Mouse (Mus musculus) induced T-regulatory cell, adult 2 months (primary cell): ENCODE measurements around the gene Zbtb20.
A peak's percentile ranks its signal among the peaks of the same experiment; 100 is the strongest.

Experiments used
- DNase-seq: peaks from one replicate; pipeline ENCODE4 v3.0.0-alpha.2; 2012; ENCODE audit warnings: low read depth

Gene Zbtb20

DNA sequence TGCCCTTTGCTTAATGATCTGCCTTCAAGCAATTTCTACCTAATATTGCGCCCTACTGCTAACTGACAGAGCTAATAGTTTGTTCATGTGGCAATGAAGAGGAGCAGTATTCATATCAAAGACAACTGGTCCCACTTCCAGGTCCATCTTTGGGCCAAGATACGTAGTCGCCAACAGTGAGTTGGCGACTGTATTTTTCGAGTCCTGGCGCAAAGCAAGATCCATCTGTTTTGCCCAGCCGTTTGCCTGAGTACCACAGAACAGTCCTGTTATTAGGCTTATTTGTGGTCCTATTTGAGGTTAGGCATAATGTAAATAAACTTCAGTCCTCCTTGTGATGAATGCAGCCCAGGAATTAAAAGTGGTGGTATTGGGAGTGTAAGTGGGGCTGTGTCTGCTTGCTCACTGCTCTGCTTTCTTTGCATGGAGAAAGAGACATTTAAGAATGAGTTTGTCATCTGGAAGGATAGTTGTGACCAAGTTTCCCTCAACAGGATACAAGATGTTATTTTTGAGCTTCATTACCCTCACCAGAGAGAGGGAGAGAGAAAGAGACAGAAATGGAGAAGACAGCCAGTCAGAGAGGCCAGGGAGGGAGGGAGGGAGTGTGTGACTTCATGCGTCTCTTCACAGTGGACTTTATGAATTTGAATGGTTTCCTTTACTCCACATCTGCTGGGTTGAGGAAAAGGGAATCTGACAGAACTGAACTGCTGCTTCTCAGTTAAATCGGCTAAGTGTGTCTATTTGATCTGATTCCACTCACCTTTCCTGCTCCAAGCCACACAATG, 315.6 kb downstream of the Zbtb20 start:
- DNase-seq, result no peak

DNA sequence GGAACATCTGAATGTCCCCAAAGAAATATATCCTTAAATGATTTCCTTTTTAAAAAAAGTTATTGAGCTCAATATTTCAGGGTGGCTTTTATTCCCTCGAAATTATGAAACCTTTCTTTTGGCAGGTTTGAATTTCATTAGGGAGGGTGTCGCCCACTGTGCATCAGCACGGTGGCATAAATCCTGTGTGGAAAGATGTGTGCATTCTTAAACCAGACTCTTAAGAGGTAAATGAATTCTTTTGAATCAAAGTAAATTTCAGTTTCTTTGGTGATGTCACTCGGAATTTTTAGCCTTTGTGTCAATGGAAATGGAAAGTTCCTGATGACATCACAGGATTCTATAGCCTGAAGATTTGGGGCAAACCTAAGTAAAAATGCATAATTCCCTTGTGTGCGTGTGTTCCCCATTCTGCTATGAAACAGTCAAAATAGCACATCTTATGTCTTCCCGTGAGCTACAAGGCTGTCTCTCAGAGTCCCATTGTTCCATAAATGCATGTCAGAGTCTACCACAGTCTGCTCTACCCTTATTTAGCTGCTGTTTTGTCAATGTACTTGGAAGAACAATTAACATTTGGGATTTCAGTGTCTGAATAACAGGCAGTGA, 318.1 kb downstream of the Zbtb20 start:
- DNase-seq, result no peak

DNA sequence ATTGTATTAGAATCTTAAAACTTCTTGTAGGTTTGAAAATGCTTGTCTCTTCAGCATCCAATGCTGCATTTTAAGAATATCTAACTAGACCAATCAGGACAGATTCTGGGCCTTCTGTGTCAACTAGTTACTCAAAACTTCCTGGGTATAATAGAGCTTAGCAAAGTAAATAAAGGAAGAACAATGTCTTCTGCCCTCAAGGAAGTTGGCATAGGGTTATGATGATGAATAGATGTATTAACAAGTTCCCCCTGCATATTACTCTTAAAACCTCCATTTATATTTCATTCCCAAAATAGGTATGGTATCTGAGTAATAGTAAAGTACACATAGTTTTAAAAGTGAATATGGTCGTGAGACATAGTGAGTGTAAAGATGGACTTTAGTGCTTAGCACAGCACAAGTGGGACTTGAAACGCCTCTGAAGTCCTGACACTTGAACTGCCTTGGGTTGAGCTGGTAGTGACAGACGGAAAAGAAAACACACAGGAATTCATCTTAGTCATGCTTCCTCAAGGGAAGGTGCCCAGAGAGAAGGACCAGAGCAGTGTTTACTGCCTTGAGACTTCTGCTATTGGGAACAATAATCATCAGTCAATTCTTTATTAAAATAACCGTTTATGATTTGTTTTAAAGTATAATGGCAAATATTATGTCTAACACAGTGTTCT, 341.8 kb downstream of the Zbtb20 start:
- DNase-seq, result no peak

DNA sequence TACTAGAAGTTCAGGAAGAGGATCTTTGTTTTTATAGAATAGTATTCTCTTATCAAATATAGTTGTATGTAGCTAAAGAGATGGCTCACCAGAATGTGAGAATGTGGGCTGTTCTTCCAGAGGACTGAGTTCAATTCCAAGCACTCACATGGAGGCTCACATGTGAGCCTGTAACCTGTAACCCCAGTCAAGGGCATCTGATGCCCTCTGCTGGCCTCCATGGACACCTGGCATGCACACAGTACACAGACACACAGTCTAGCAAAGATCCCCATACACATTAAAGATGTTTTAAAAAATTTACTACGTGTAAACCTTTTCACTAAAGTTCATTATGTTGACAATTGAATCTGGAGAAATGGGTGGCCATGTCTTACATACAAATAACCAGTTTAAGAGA, 343.7 kb downstream of the Zbtb20 start:
- DNase-seq, result no peak

DNA sequence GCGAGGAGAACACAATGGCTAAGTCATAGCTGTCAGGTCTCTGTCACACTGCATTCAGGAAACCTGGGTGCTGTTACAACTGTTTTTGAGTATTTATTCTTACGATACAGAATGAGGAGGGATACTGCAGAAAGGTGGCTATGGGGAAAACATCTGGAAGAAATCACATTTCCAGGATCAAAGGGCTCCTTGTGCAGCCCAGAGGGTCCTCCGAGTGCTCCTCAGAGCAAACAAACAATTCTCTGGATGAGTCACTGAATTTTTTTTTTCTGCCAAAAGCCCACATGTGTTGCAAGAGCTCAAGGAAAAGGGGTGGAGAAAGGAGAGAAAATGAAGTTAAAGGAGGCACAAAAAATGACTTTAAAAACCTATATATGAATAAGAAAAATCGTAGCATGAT, 345.6 kb downstream of the Zbtb20 start:
- DNase-seq, result no peak

DNA sequence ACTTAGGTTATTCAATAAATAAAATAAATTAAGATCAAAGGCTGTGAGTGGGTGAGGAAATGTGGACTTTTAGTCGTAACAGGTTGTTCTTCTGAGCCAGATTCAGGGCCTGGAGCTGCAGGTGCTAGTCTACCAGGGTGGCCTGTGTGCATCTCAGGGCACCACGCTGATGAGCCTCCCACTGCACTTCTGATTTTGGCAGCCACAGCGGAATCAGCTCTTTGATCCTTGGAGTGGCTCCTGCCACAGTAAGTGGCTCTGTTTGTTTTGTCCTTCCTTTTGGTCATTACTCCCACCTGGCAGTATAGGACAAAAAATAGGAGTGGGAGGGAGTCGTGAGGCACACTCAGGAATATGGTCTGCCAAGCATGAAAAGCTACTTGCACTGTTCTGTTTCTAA, 354.6 kb downstream of the Zbtb20 start:
- no peak for DNase-seq

DNA sequence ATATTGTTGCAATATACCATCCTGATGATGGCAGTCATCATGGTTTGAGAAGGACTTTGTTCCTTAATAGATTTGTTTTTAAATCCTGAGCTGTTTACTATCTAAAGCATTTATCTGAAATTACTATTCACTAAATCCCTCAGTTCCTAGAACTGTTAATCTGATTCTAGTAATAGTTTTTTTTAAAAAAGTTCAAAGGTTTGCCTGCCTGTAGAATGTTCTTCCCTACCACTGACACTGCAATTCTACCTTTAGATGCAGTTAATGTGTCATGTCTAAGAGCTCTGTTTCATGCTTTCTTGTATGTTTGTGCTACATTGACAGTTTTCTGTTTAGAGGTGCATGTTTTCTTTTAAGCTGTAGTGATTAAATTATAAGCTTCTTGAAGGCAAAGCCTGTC, 358.6 kb downstream of the Zbtb20 start:
- no peak for DNase-seq

DNA sequence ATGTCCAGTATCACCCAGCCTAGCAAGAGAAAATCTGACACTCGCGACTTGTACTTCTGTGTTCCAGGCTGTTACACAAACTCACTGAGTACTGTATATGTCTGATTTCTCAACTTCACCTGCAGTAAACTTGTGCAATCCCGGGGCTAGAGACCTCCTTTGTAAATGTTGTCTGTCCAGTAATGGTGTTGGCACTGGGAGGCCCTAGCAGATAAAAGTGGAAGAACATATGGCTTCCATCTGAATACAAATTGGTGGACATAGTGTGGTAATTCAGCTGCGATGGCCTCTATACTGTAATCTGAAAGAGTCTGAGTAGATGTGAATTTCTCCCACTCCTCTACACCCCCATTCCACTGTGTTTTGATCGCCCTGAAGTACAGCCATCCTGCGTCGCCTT, 359.6 kb downstream of the Zbtb20 start:
- no peak for DNase-seq

DNA sequence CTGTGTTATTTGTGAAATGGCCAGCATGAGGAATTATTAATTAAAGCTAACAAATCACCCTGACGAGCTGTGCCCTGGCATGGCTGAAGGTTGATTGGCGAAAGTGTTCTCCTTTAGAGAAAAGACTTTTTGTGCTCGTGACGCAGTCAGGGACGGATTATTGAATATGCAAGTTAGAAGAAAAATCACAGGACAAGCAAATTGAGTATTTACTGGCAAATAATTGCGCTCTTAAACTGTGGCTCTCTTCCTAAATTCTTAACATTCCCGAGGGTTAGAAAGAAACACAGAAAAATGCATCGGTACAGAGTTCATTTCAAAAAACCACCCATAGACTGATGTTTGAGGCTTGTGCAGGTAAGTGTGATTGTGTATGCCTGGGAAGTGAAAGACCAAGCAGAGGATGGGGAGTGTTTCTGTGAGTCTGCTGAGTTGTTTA, 360.1 kb downstream of the Zbtb20 start:
- no peak for DNase-seq

DNA sequence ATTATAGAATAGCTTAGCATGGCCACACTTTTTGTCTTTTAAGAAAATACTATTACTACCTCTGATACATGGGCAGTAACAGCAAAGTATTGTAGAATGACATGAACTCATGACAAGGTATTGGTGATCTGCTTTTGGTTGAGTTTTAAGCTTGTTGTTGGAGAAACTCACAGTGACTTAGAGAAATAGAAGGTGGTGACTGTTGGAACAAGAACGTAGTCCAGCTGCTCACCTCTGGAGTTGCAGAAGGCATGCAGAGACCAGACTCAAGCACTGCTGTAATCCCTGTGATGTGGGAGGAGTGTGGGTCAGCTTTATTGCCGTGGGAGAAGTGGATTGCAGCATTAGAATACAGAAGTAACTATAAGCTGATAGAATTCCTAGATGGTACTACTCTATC, 361.9 kb downstream of the Zbtb20 start:
- no peak for DNase-seq

DNA sequence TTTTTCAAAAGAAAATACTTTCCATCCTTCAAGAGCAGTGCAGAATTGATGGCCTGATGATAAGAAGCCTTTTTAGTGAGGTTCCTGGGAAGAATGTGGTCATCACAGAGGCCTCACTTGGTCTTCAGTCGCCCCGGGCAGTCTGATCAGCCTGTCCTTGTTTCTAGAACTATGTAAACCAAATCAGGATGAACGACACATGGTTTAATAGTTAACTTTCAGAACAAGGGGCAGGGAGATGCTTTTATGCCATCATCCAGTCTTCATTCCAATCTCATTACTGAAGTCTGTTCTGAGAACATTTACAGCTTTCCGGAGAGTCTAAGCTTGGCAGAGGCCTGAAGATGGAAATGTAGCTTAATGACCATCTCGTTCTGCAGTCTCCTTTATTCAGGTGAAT, 371.3 kb downstream of the Zbtb20 start:
- DNase-seq, result no peak

DNA sequence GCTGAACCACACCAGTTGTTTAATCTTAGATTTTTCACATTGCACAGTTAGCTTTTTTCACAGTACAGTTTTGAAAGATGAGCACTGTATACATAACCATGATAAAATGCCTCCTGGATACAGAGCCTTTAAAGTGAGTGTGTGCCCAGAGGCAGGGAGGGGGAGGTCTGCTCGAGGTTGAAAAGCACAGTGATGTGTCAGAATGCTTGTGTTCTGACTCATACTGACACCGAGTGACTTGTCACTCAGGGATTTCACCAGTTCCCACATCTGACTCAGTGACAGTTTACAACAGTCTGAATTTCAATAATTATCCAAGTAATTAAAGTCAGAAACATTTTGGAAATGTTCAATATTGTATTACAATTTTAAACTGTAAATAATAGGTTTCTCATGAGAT, 377.4 kb downstream of the Zbtb20 start:
- peak; percentile 44 for DNase-seq

DNA sequence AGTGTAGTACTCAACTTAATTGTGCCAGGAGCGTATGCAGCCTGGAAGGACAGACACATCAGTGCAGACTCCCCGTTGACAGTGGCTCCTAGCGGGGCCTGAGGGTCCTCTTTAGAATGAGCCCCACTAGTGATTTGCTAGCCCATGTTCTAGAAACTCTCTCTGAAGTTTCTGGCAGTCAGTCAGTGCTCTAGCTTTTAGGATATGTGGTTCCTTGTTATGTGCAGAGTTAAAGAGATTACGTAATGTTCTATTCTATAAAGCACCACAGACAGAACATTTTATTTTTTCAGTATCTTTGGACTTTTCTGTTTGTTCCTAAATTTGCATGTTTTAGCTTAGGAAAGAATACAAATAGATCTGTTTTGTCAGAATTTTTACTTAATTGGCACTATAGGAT, 378.1 kb downstream of the Zbtb20 start:
- no peak for DNase-seq

DNA sequence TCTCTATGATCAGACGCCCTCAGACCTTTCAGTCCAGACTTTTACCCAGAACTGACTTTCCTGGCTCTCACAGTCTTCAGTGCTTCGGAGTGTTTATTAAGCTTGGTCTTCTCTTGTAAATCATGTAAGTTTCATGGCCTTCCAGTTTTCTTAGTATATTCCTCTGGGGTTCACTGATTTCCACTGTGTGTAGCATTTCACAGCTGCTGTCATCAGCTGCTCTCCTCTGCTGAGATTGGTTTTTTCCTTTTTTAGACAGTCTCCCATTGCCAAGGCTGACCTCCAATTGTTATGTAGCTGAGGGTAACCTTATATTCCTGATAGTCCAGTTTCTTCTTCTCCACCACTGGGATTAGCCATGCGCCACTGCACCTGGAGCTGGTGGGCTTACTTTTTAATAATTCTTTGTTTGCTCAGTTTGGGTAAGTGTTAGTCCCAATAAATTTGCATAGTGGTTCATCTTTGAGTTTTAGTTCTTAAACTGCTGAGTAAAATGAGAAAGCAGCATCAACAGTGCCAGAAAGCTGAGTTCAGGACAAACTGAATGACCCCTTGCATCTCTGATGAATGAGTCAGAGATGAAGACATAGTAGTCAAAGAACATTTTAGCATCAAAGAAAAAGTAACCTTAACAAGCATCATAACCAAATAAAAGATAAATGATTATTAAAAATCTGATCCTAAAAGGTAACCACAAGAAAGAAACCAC, 380.7 kb downstream of the Zbtb20 start:
- DNase-seq, result no peak

DNA sequence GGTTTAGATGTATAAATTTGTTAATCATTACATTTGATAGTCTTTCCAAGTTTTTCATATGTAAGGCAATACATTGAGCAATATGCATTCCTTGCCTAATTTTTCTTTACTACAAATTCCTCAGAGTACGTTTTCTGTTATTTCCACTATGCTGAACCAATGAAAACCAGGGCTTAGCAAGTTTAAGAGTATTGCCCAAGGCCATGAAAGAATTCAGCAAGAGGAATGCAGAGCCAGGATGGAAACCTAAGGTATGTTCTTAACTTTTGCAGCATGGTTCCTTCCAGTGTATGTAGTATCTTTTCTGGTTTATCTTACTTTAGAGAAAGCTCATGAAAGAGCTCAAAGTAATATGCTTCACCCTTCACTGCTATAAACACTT, 381.2 kb downstream of the Zbtb20 start:
- DNase-seq, result no peak

DNA sequence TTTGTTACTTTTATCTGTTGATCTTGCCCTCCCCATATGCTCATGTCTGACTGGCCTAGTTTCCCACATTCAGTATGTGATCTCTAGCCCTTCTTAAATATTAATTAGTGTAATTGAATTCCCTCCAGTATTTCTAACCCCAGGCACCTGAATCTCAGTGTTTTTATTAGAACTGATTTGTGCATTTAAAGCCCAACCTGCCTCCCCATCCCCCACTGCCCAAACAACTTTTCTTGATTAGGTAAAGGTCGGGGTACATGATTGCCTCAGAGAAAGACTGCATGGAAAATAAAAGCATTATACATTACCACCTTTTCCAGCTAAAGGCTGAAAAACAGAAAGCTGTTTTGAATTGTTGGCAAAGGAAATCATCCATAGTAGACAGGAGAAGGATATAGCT, 383.8 kb downstream of the Zbtb20 start:
- no peak for DNase-seq

DNA sequence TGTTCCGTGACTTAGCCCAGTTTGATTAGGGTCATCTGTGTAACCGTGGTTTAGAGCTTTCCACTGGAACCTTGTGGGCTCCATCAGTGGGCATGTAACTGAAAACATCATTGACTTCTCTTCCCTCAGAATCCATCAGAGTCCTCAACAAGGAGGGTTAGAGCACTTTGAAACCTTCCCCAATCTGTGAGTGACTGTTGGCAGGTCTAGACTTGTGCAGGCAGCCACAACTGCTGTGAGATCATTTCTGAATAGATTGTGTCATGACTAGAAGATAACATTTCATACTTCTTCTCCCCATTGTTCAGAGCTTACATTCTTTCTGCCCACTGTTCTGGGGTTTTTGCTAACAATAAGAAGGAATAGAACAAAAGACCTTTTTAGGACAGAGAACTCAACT, 385.2 kb downstream of the Zbtb20 start:
- DNase-seq, result no peak

DNA sequence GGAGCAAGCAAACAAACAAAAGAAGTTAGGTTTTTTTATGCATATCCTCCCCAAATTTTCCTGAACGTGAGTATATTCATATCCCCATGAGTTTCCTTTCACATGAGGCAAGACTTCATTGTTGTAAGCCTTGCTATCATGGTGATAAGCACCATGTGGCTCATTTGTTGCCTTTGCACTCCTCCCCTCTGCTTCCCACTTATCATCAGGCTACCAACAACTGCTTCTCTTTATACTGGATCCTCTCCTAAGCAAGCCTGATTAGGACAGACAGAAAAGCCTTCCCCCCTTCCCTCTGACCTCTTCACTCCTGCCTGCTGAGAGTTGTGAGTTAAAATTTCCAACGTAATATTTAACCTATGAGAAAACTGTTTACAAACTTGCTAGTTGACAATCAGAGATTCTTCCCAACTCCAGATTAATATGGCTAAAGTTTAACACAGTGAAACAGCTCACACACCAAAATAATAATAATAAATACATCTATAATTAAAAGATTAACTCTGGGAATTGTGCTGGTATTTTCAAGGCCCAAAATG, 398.4 kb downstream of the Zbtb20 start:
- DNase-seq, result no peak

DNA sequence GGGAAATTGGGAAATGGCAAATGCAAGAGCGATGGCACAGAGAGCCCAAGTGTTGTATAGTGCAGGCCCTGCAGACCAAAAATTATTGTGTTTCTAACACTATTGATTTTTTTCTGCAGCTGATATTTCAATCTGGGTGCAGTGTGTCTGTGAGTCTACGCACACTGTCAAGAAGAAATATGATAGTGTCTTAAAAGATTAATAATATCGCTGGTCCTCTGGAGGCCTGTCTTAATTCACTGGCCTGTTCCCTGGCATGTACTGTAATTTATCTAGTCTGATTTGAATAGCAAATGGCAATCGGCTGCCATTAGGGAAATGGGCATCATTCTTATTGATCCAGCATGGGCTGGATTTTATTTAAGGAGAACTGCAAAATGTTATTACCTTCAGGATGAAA, 401.1 kb downstream of the Zbtb20 start:
- DNase-seq, result no peak

DNA sequence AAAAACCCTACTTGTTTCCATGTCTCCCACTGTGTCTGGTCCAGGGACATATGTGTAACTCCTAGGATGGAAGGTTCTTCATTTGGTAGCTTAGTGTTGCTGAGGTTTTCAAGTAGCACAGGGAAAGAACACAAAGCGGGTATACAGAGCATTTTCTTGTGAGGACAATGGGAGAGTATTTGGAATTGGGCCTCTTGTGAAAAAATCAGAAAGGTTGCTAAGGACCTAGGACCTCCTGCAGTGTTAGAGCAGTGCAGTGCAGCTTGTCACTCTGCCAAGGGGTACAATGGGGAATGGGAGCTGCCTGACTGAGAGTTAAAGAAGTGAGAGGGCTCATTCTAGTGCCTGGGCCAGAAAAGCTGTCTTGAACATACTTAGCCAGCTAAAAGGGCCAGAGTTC, 410.6 kb downstream of the Zbtb20 start:
- DNase-seq, result no peak

DNA sequence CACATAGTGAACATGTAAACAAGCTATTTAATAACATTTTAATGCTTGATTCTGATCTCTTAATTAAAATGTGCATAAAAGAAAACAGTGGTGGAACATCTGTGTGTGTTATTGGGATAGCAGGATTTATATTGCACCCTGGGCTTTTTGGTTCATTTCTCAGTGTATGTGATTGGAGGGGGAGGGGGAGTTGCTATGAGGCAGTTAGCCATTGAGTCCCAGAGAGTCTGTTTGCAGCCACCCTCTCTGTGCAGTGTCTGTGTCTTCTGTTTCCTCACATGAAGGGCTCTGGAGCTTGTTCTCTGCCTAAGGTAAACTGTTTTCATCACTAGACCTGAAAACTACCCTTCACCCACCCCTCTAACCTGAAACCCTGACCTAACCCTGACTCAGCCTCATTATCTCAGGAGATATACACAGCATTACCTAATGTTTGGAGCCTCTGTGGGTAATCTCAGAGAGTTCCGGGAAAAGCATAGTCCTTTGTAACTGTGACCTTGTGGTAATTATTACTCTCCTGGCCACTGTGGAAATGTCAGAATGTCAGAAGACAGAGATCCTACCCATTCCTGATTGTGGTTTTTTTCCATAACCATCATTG, 411.2 kb downstream of the Zbtb20 start:
- DNase-seq, result no peak

DNA sequence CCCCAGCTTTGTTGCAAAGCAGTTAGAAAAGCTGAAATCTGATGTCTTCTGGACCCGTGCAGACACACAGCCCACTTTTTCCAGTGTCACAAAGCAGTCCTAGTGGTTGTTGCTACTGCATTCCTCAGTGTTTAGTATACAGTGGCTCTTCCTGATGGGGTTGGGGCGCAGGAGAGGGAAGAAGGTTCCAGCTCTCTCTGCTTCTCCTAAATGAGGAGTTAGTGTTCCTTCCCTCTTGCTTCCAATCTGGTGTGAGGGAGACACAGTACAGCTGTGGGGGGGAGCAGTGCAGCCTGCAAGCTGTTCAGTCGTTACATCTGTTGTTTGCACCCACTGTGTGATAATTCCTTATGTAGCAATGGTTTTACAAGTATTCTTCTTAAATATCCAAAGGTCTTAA, 415.7 kb downstream of the Zbtb20 start:
- no peak for DNase-seq
